Mouse (Mus musculus): ENCODE results near the gene Shd. TPM values are rescaled to one million over a fixed set of nuclear protein-coding genes. Genes with fewer than 3 reads are reported as not detected.

Shd gene
- polyA plus RNA-seq, 1 experiment from 2014 or later = 102 TPM

GRCm38 (mm10) chr17:55964996-55965395 is 5.3 kb upstream of the Shd start:
- H3K4me3 ChIP-seq (ENCODE audit: low read depth, low read length) = no peak overlapping the region
- H3K36me3 ChIP-seq (ENCODE audit: control insufficient read depth, insufficient read depth, low read length) = peaks cover 3% of the 10 kb centered on the region; the same call in 1 of the 2 replicates
- H3K27me3 ChIP-seq (ENCODE audit: control insufficient read depth, insufficient read depth, low read length) = no peaks in the 10 kb centered on the region
- H3K9ac ChIP-seq (ENCODE audit: low read depth, low read length) = no peak overlapping the region
- peaks cover 7% of the 10 kb centered on the region for H3K4me1 ChIP-seq (replicated peaks; ENCODE audit: control insufficient read depth, insufficient read depth, low read length)
- WGBS = 93% methylated on average over 9 of the region's 9 CpGs
- DNase-seq (ENCODE audit: low spot score) (no peak), ATAC-seq (ENCODE audit: low FRiP score) (no peak)
- no peak overlapping the region for H3K4me2 ChIP-seq (replicated peaks; ENCODE audit: low read depth, low read length)
- no peaks in the 10 kb centered on the region for H3K9me3 ChIP-seq (ENCODE audit: control insufficient read depth, low read length)
- no peak overlapping the region for H3K27ac ChIP-seq (ENCODE audit: low read depth, low read length)

DNA sequence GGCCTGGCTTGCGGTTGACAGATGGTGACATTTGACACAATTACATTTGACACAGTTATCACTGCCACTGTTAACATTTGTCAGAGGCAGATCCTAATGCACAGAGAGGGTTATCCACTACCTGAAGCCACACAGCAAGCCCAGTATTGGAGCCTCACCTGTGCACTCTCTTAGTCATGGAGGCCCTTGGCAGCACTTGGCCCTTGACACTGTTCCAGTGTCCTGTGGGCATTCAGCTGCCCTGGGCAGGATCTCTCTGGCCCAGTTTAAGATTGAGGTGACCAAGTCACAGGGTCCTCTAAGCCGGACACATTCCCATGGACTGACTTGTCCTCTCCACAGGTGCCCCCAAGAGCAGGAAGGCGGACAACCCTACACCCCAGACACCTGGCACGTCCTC is 3.1 kb upstream of the Shd start:
- no peak overlapping the region for H3K4me2 ChIP-seq (replicated peaks; ENCODE audit: low read depth, low read length)
- no peaks in the 10 kb centered on the region for H3K36me3 ChIP-seq (ENCODE audit: control insufficient read depth, insufficient read depth, low read length)
- H3K9me3 ChIP-seq (ENCODE audit: control insufficient read depth, low read length) = no peaks in the 10 kb centered on the region
- H3K27ac ChIP-seq (ENCODE audit: low read depth, low read length) = peak overlapping the region; percentile 95; the same call in 1 of the 2 replicates
- DNase-seq (ENCODE audit: low spot score) = no peak
- H3K4me1 ChIP-seq (replicated peaks; ENCODE audit: control insufficient read depth, insufficient read depth, low read length) = peaks cover 9% of the 10 kb centered on the region
- H3K27me3 ChIP-seq (ENCODE audit: control insufficient read depth, insufficient read depth, low read length) = no peaks in the 10 kb centered on the region
- ATAC-seq (ENCODE audit: low FRiP score) = no peak
- no peak overlapping the region for H3K9ac ChIP-seq (ENCODE audit: low read depth, low read length)
- 97% methylated on average over 4 of the region's 4 CpGs for WGBS
- no peak overlapping the region for H3K4me3 ChIP-seq (ENCODE audit: low read depth, low read length)

- H3K36me3 ChIP-seq (ENCODE audit: control insufficient read depth, insufficient read depth, low read length) = no peaks in the 10 kb centered on the region
- H3K4me1 ChIP-seq (replicated peaks; ENCODE audit: control insufficient read depth, insufficient read depth, low read length) = peaks cover 9% of the 10 kb centered on the region
- no peak overlapping the region for H3K4me2 ChIP-seq (replicated peaks; ENCODE audit: low read depth, low read length)
- H3K9me3 ChIP-seq (ENCODE audit: control insufficient read depth, low read length) = no peaks in the 10 kb centered on the region
- no peak overlapping the region for H3K9ac ChIP-seq (ENCODE audit: low read depth, low read length)
- H3K4me3 ChIP-seq (ENCODE audit: low read depth, low read length) = no peak overlapping the region
- peak; percentile 41 for DNase-seq (ENCODE audit: low spot score)
- peak; percentile 2; the same call in 1 of the 2 replicates for ATAC-seq (ENCODE audit: low FRiP score)
- 55% methylated on average over 7 of the region's 7 CpGs for WGBS
- peak overlapping the region; percentile 95 for H3K27ac ChIP-seq (ENCODE audit: low read depth, low read length)
- no peaks in the 10 kb centered on the region for H3K27me3 ChIP-seq (ENCODE audit: control insufficient read depth, insufficient read depth, low read length)
Measured at GRCm38 (mm10) chr17:55968210-55968609, 2.1 kb upstream of the Shd start.

DNA sequence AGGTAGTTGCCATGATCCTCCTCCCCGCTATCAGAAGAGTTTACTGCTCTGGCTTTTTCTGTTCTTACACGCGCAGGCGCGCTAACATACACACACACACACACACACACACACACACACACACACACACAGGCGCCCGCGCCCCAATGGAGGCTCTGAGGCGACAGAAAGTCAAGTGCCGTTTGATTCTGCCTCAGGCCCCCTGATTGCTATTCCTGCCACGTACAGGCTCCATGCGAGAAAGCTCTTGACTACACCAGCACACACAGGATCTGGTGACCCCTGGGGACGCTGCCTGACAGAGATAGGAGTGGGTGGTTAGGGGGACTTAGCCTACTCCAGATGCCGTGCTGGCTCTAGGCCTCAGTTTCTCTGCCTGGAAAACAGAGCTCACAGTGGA is 707 bp upstream of the Shd start:
- peak; percentile 93 for DNase-seq (ENCODE audit: low spot score)
- Histone ChIP-seq H3K4me2 (replicated peaks; ENCODE audit: low read depth, low read length) (peak overlapping the region; percentile 55), H3K9me3 (ENCODE audit: control insufficient read depth, low read length) (no peaks in the 10 kb centered on the region), H3K27ac (ENCODE audit: low read depth, low read length) (peak overlapping the region; percentile 95), H3K27me3 (ENCODE audit: control insufficient read depth, insufficient read depth, low read length) (no peaks in the 10 kb centered on the region), H3K9ac (ENCODE audit: low read depth, low read length) (peak overlapping the region; percentile 83; the same call in 1 of the 2 replicates), H3K4me3 (ENCODE audit: low read depth, low read length) (peak overlapping the region; percentile 61), H3K36me3 (ENCODE audit: control insufficient read depth, insufficient read depth, low read length) (0 out of 2 replicates have a peak, but pooled peaks cover 2% of the 10 kb centered on the region), H3K4me1 (replicated peaks; ENCODE audit: control insufficient read depth, insufficient read depth, low read length) (peaks cover 9% of the 10 kb centered on the region)
- peak; percentile 76 for ATAC-seq (ENCODE audit: low FRiP score)
- WGBS = 25% methylated on average over 14 of the region's 14 CpGs

- Histone ChIP-seq H3K9ac (ENCODE audit: low read depth, low read length) (peak overlapping the region; percentile 83), H3K27ac (ENCODE audit: low read depth, low read length) (no peak overlapping the region), H3K4me3 (ENCODE audit: low read depth, low read length) (peak overlapping the region; percentile 61), H3K27me3 (ENCODE audit: control insufficient read depth, insufficient read depth, low read length) (no peaks in the 10 kb centered on the region), H3K4me2 (replicated peaks; ENCODE audit: low read depth, low read length) (peak overlapping the region; percentile 55), H3K36me3 (ENCODE audit: control insufficient read depth, insufficient read depth, low read length) (0 out of 2 replicates have a peak, but pooled peaks cover 2% of the 10 kb centered on the region), H3K9me3 (ENCODE audit: control insufficient read depth, low read length) (no peaks in the 10 kb centered on the region), H3K4me1 (replicated peaks; ENCODE audit: control insufficient read depth, insufficient read depth, low read length) (peaks cover 13% of the 10 kb centered on the region)
- 29% methylated on average over 16 of the region's 22 CpGs for WGBS
- ATAC-seq (ENCODE audit: low FRiP score) = no peak
- DNase-seq (ENCODE audit: low spot score) = no peak
Measured at GRCm38 (mm10) chr17:55971453-55971852, 1.2 kb downstream of the Shd start.

GRCm38 (mm10) chr17:55976255-55976862 is 6.1 kb downstream of the Shd start:
- Histone ChIP-seq H3K36me3 (ENCODE audit: control insufficient read depth, insufficient read depth, low read length) (0 out of 2 replicates have a peak, but pooled peaks cover 2% of the 10 kb centered on the region), H3K27ac (ENCODE audit: low read depth, low read length) (peak overlapping the region; percentile 54), H3K4me1 (replicated peaks; ENCODE audit: control insufficient read depth, insufficient read depth, low read length) (peaks cover 6% of the 10 kb centered on the region), H3K4me3 (ENCODE audit: low read depth, low read length) (no peak overlapping the region), H3K4me2 (replicated peaks; ENCODE audit: low read depth, low read length) (no peak overlapping the region), H3K9me3 (ENCODE audit: control insufficient read depth, low read length) (no peaks in the 10 kb centered on the region), H3K9ac (ENCODE audit: low read depth, low read length) (0 out of 2 replicates have a peak overlapping the region, but pooled peaks have one; percentile 24), H3K27me3 (ENCODE audit: control insufficient read depth, insufficient read depth, low read length) (no peaks in the 10 kb centered on the region)
- WGBS = 16% methylated on average over 13 of the region's 13 CpGs
- ATAC-seq (ENCODE audit: low FRiP score) = peak; percentile 80
- DNase-seq (ENCODE audit: low spot score) = peak; percentile 84

- no peak for DNase-seq (ENCODE audit: low spot score)
- no peaks in the 10 kb centered on the region for H3K27me3 ChIP-seq (ENCODE audit: control insufficient read depth, insufficient read depth, low read length)
- peaks cover 4% of the 10 kb centered on the region for H3K4me1 ChIP-seq (replicated peaks; ENCODE audit: control insufficient read depth, insufficient read depth, low read length)
- 0 out of 2 replicates have a peak, but pooled peaks cover 2% of the 10 kb centered on the region for H3K36me3 ChIP-seq (ENCODE audit: control insufficient read depth, insufficient read depth, low read length)
- no peak for ATAC-seq (ENCODE audit: low FRiP score)
- H3K4me3 ChIP-seq (ENCODE audit: low read depth, low read length) = no peak overlapping the region
- no peaks in the 10 kb centered on the region for H3K9me3 ChIP-seq (ENCODE audit: control insufficient read depth, low read length)
- 41% methylated on average over 3 of the region's 3 CpGs for WGBS
- no peak overlapping the region for H3K4me2 ChIP-seq (replicated peaks; ENCODE audit: low read depth, low read length)
- H3K27ac ChIP-seq (ENCODE audit: low read depth, low read length) = no peak overlapping the region
- 0 out of 2 replicates have a peak overlapping the region, but pooled peaks have one; percentile 24 for H3K9ac ChIP-seq (ENCODE audit: low read depth, low read length)
Measured at GRCm38 (mm10) chr17:55977301-55977700, 7.0 kb downstream of the Shd start.

GRCm38 (mm10) chr17:55986030-55986961 is 16.0 kb downstream of the Shd start, which contains the start of gene Fsd1:
Fsd1 (plus strand) TSS chr17:55986509.
- Histone ChIP-seq H3K4me3 (ENCODE audit: low read depth, low read length) (peak within 1 kb of the TSS; percentile 80), H3K4me2 (replicated peaks; ENCODE audit: low read depth, low read length) (peak within 1 kb of the TSS; percentile 86), H3K4me1 (replicated peaks; ENCODE audit: control insufficient read depth, insufficient read depth, low read length) (peaks cover 3% of the 10 kb centered on the region; the same call in 1 of the 2 replicates), H3K27ac (ENCODE audit: low read depth, low read length) (no peak within 1 kb of the TSS), H3K9me3 (ENCODE audit: control insufficient read depth, low read length) (no peaks in the 10 kb centered on the region), H3K27me3 (ENCODE audit: control insufficient read depth, insufficient read depth, low read length) (no peaks in the 10 kb centered on the region), H3K36me3 (ENCODE audit: control insufficient read depth, insufficient read depth, low read length) (no peaks in the 10 kb centered on the region), H3K9ac (ENCODE audit: low read depth, low read length) (peak within 1 kb of the TSS; percentile 74)
- 14% methylated on average over 28 of the region's 35 CpGs for WGBS
- peak; percentile 90 for ATAC-seq (ENCODE audit: low FRiP score)
- DNase-seq (ENCODE audit: low spot score) = peak; percentile 87
